Mouse (Mus musculus) midbrain, embryonic 11.5 days (tissue): Measurements from ENCODE around the gene Rap1gap. TPM values are rescaled to one million over a fixed set of nuclear protein-coding genes. Genes with fewer than 3 reads are reported as not detected.

Experiments used
- ATAC-seq: fragments of 200-750 bp; cut with Nextera tagmentation; 2 replicates; pipeline ENCODE4 v1.8.0; 2017; ENCODE audit warnings: moderate TSS enrichment, moderate library complexity; ENCODE audit not compliant: low FRiP score
- DNase-seq: peaks from one replicate; pipeline ENCODE4 v3.0.0; 2015; ENCODE audit warnings: low spot score; ENCODE audit errors: missing footprints
- H3K27ac ChIP-seq: fragments of 300-500 bp; sonication (generic); 2 replicates; pipeline ENCODE4 v1.5.1; 2014; ENCODE audit warnings: low read depth, low read length
- H3K27me3 ChIP-seq: fragments of 300-500 bp; sonication (generic); 2 replicates; pipeline ENCODE4 v1.6.1; 2014; ENCODE audit warnings: mild to moderate bottlenecking, low read length, moderate library complexity, mixed read lengths; ENCODE audit not compliant: control insufficient read depth, insufficient read depth
- H3K36me3 ChIP-seq: fragments of 300-500 bp; sonication (generic); 2 replicates; pipeline ENCODE4 v1.6.1; 2014; ENCODE audit warnings: mild to moderate bottlenecking, low read length, moderate library complexity, mixed read lengths; ENCODE audit not compliant: control insufficient read depth, insufficient read depth
- H3K4me1 ChIP-seq: fragments of 300-500 bp; sonication (generic); 2 replicates; pipeline ENCODE4 v1.6.1; 2014; ENCODE audit warnings: low read length; ENCODE audit not compliant: control insufficient read depth, insufficient read depth
- H3K4me2 ChIP-seq: fragments of 300-500 bp; sonication (generic); 2 replicates; pipeline ENCODE4 v1.6.1; 2014; ENCODE audit warnings: mild to moderate bottlenecking, moderate library complexity
- H3K4me3 ChIP-seq: fragments of 300-500 bp; sonication (generic); 2 replicates; pipeline ENCODE4 v1.5.1; 2014; ENCODE audit warnings: low read depth, low read length
- H3K9ac ChIP-seq: fragments of 300-500 bp; sonication (generic); 2 replicates; pipeline ENCODE4 v1.6.1; 2014; ENCODE audit warnings: low read length
- H3K9me3 ChIP-seq: fragments of 300-500 bp; sonication (generic); 2 replicates; pipeline ENCODE4 v1.6.1; 2016; ENCODE audit warnings: low read length; ENCODE audit not compliant: control insufficient read depth
- WGBS: fragments of 180-500 bp; shearing (Covaris S2); extraction: QIAGEN DNeasy Blood & Tissue Kit; methylation state at CpG from one replicate; pipeline ENCODE4 v1.1.7; 2014; 5-methylcytosine and 5-hydroxymethylcytosine counted together
- polyA plus RNA-seq: library from polyadenylated mRNA; unstranded; fragments of >200 nt; fragmentation: Nextera tagmentation; extraction: Ambion mirVana; gene quantifications from 2 replicates; pipeline ENCODE4 v1.2.1, GENCODE M21; 2014

Gene Rap1gap
- polyA plus RNA-seq, 1 experiment from 2014 or later = 4.6 TPM

GRCm38 (mm10) chr4:137641556-137641955 is 23.0 kb upstream of the Rap1gap start:
- Histone ChIP-seq H3K9ac (no peak overlapping the region), H3K9me3 (no peaks in the 10 kb centered on the region), H3K4me3 (no peak overlapping the region), H3K27me3 (no peaks in the 10 kb centered on the region), H3K4me1 (no peaks in the 10 kb centered on the region; the same call in 1 of the 2 replicates), H3K27ac (no peak overlapping the region), H3K36me3 (peaks cover 39% of the 10 kb centered on the region), H3K4me2 (no peak overlapping the region)
- DNase-seq (no peak), ATAC-seq (no peak)
- 68% methylated on average over 5 of the region's 5 CpGs for WGBS

GRCm38 (mm10) chr4:137642101-137642500 is 22.4 kb upstream of the Rap1gap start:
- Histone ChIP-seq H3K9me3 (no peaks in the 10 kb centered on the region), H3K4me3 (no peak overlapping the region), H3K4me2 (no peak overlapping the region), H3K4me1 (no peaks in the 10 kb centered on the region; the same call in 1 of the 2 replicates), H3K9ac (no peak overlapping the region), H3K36me3 (peaks cover 41% of the 10 kb centered on the region), H3K27ac (no peak overlapping the region), H3K27me3 (no peaks in the 10 kb centered on the region)
- ATAC-seq (no peak), DNase-seq (no peak)
- WGBS = 23% methylated on average over 2 of the region's 2 CpGs

- Histone ChIP-seq H3K36me3 (peaks cover 39% of the 10 kb centered on the region), H3K9ac (no peak overlapping the region), H3K4me3 (no peak overlapping the region), H3K4me2 (no peak overlapping the region), H3K9me3 (no peaks in the 10 kb centered on the region), H3K27ac (no peak overlapping the region), H3K4me1 (no peaks in the 10 kb centered on the region; the same call in 1 of the 2 replicates), H3K27me3 (no peaks in the 10 kb centered on the region)
- WGBS = 85% methylated on average over 2 of the region's 2 CpGs
- no peak for DNase-seq
- ATAC-seq = no peak
These were observed 21.1 kb upstream of the Rap1gap start for GRCm38 (mm10) chr4:137643459-137643858.

- no peak overlapping the region for H3K9ac ChIP-seq
- H3K9me3 ChIP-seq = no peaks in the 10 kb centered on the region
- DNase-seq (no peak), ATAC-seq (no peak)
- no peak overlapping the region for H3K4me3 ChIP-seq
- no peaks in the 10 kb centered on the region; the same call in 1 of the 2 replicates for H3K4me1 ChIP-seq
- peaks cover 36% of the 10 kb centered on the region for H3K36me3 ChIP-seq
- no peak overlapping the region for H3K4me2 ChIP-seq
- H3K27me3 ChIP-seq = no peaks in the 10 kb centered on the region
- no peak overlapping the region for H3K27ac ChIP-seq
These were observed 18.3 kb upstream of the Rap1gap start for GRCm38 (mm10) chr4:137646262-137646661.

- ATAC-seq (no peak), DNase-seq (no peak)
- Histone ChIP-seq H3K27me3 (no peaks in the 10 kb centered on the region), H3K4me1 (no peaks in the 10 kb centered on the region; the same call in 1 of the 2 replicates), H3K9ac (no peak overlapping the region), H3K27ac (no peak overlapping the region), H3K9me3 (no peaks in the 10 kb centered on the region), H3K36me3 (peaks cover 42% of the 10 kb centered on the region), H3K4me3 (no peak overlapping the region), H3K4me2 (no peak overlapping the region)
- WGBS = 89% methylated on average over 6 of the region's 6 CpGs
These were observed 16.9 kb upstream of the Rap1gap start for GRCm38 (mm10) chr4:137647648-137648047.

GRCm38 (mm10) chr4:137648230-137648629 is 16.3 kb upstream of the Rap1gap start:
- no peaks in the 10 kb centered on the region for H3K4me1 ChIP-seq
- WGBS = 90% methylated on average over 9 of the region's 9 CpGs

GRCm38 (mm10) chr4:137650912-137651311 is 13.6 kb upstream of the Rap1gap start:
- Histone ChIP-seq H3K4me3 (no peak overlapping the region), H3K4me2 (no peak overlapping the region), H3K27me3 (no peaks in the 10 kb centered on the region), H3K9me3 (no peaks in the 10 kb centered on the region), H3K4me1 (no peaks in the 10 kb centered on the region), H3K9ac (no peak overlapping the region), H3K36me3 (peaks cover 34% of the 10 kb centered on the region), H3K27ac (no peak overlapping the region)
- WGBS = 82% methylated on average over 5 of the region's 5 CpGs
- DNase-seq = no peak
- no peak for ATAC-seq

More at GRCm38 (mm10) chr4:137648230-137648629, 16.3 kb upstream of the Rap1gap start:
- Histone ChIP-seq H3K27ac (no peak overlapping the region), H3K9me3 (no peaks in the 10 kb centered on the region), H3K36me3 (peaks cover 44% of the 10 kb centered on the region), H3K9ac (no peak overlapping the region), H3K4me3 (no peak overlapping the region), H3K27me3 (no peaks in the 10 kb centered on the region), H3K4me2 (no peak overlapping the region)
- DNase-seq (no peak), ATAC-seq (no peak)

- Histone ChIP-seq H3K4me2 (no peak overlapping the region), H3K9me3 (no peaks in the 10 kb centered on the region), H3K27ac (no peak overlapping the region), H3K36me3 (peaks cover 34% of the 10 kb centered on the region), H3K27me3 (no peaks in the 10 kb centered on the region), H3K4me1 (no peaks in the 10 kb centered on the region), H3K4me3 (no peak overlapping the region), H3K9ac (no peak overlapping the region)
- no peak for ATAC-seq
- 95% methylated on average over 5 of the region's 5 CpGs for WGBS
- DNase-seq = no peak
These were observed 11.6 kb upstream of the Rap1gap start for GRCm38 (mm10) chr4:137652835-137653346.

GRCm38 (mm10) chr4:137655241-137656031 is 9.1 kb upstream of the Rap1gap start:
- peaks cover 2% of the 10 kb centered on the region; the same call in 1 of the 2 replicates for H3K4me1 ChIP-seq
- H3K36me3 ChIP-seq = peaks cover 22% of the 10 kb centered on the region
- ATAC-seq (no peak), DNase-seq (no peak)
- 82% methylated on average over 18 of the region's 18 CpGs for WGBS
- H3K27me3 ChIP-seq = no peaks in the 10 kb centered on the region
- no peak overlapping the region for H3K4me3 ChIP-seq
- no peak overlapping the region for H3K4me2 ChIP-seq
- H3K9ac ChIP-seq = no peak overlapping the region
- no peak overlapping the region for H3K27ac ChIP-seq
- H3K9me3 ChIP-seq = no peaks in the 10 kb centered on the region
